Mouse (Mus musculus): Measurements from ENCODE around the gene Cabp7.

GRCm38 (mm10) chr11:4744691-4745090 is 1.9 kb downstream of the Cabp7 start:
- TF ChIP-seq CTCF (IDR thresholded peaks at IDR 0.05; ENCODE audit: borderline replicate concordance, insufficient read depth, low read length) (no peak), POLR2A (IDR thresholded peaks at IDR 0.05; ENCODE audit: low read depth, low read length) (no peak)

Measured in embryonic fibroblast, embryonic 13.5 days (primary cell).